Mouse (Mus musculus) neural tube, embryonic 12.5 days (tissue): Measurements from ENCODE around the gene Capzb. TPM values are rescaled to one million over a fixed set of nuclear protein-coding genes. Genes with fewer than 3 reads are reported as not detected.

ENCODE experiments used
- ATAC-seq: fragments of 200-750 bp; cut with Nextera tagmentation; 2 replicates; pipeline ENCODE4 v1.8.0; 2017; ENCODE audit warnings: low read depth, mild to moderate bottlenecking, moderate TSS enrichment, moderate library complexity; ENCODE audit not compliant: low FRiP score
- H3K27ac ChIP-seq: fragments of 300-500 bp; sonication (generic); 2 replicates; pipeline ENCODE4 v1.5.1; 2016
- H3K27me3 ChIP-seq: fragments of 300-500 bp; sonication (generic); replicated peaks from 2 replicates; pipeline ENCODE4 v1.6.1; 2016; ENCODE audit warnings: mild to moderate bottlenecking
- H3K36me3 ChIP-seq: fragments of 300-500 bp; sonication (generic); 2 replicates; pipeline ENCODE4 v1.6.1; 2016; ENCODE audit warnings: mild to moderate bottlenecking
- H3K4me1 ChIP-seq: fragments of 300-500 bp; sonication (generic); 2 replicates; pipeline ENCODE4 v1.6.1; 2016
- H3K4me2 ChIP-seq: fragments of 300-500 bp; sonication (generic); replicated peaks from 2 replicates; pipeline ENCODE4 v1.6.1; 2016; ENCODE audit warnings: mild to moderate bottlenecking
- H3K4me3 ChIP-seq: fragments of 300-500 bp; sonication (generic); 2 replicates; pipeline ENCODE4 v1.5.1; 2016
- H3K9ac ChIP-seq: fragments of 300-500 bp; sonication (generic); 2 replicates; pipeline ENCODE4 v1.6.1; 2016; ENCODE audit warnings: mild to moderate bottlenecking
- H3K9me3 ChIP-seq: fragments of 300-500 bp; sonication (generic); 2 replicates; pipeline ENCODE4 v1.6.1; 2016; ENCODE audit warnings: mild to moderate bottlenecking
- WGBS: fragments of 180-500 bp; shearing (Covaris S2); methylation state at CpG from one replicate; pipeline ENCODE4 v1.1.7; 2016; 5-methylcytosine and 5-hydroxymethylcytosine counted together
- polyA plus RNA-seq: library from polyadenylated mRNA; unstranded; fragments of >200 nt; fragmentation: Nextera tagmentation; extraction: Ambion mirVana; gene quantifications from 2 replicates; pipeline ENCODE4 v1.2.1, GENCODE M21; 2016

Capzb gene
- polyA plus RNA-seq, 1 experiment from 2014 or later = 373 TPM

DNA sequence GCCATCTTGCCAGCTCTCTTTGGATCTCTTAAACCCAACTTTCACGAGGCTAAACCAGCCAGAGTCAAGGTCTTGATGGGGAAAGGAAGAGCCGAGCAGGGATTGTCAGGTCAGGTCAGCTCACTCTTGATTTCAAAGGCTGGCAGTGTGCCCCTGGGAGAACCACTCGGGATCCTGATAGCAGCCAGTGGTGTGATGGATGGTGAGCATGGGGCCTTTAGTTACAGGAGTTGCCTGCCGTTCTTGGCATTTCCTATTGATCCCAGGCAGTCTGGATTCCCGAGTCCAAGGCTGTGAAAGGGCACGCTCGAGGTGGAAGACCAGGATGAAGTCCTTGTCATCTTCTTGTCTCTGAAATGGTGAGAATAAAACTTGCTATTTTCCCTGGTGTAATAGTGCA is 9.9 kb downstream of the Capzb start:
- no peaks in the 10 kb centered on the region for H3K27me3 ChIP-seq
- WGBS = 69% methylated on average over 7 of the region's 7 CpGs
- no peak overlapping the region for H3K4me3 ChIP-seq
- no peak overlapping the region for H3K4me2 ChIP-seq
- H3K36me3 ChIP-seq = peaks cover 8% of the 10 kb centered on the region
- no peak overlapping the region for H3K27ac ChIP-seq
- ATAC-seq = no peak
- no peaks in the 10 kb centered on the region for H3K9me3 ChIP-seq
- H3K9ac ChIP-seq = no peak overlapping the region
- H3K4me1 ChIP-seq = peaks cover 13% of the 10 kb centered on the region

DNA sequence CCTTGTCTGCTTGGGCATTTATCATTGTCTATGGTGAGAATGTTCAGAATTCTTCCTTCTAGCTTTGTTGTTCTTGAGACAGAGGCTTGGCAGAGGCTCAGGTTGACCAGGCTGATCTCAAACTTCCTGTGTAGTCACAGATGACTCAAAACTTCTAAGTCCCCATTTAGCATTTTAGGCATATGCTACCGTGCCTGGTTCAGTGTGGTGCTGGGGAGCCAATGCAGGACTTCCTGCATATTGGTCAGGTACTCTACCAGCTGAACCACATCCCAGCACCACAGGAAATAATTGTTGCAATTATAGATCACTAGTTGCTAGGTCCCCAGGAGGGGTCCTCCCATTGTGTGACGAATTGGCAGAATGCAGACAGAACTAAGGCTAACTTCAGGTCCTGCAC is 10.7 kb downstream of the Capzb start:
- H3K4me2 ChIP-seq = no peak overlapping the region
- no peak overlapping the region for H3K4me3 ChIP-seq
- H3K9ac ChIP-seq = no peak overlapping the region
- no peak overlapping the region for H3K27ac ChIP-seq
- H3K36me3 ChIP-seq = peaks cover 8% of the 10 kb centered on the region
- H3K27me3 ChIP-seq = no peaks in the 10 kb centered on the region
- H3K4me1 ChIP-seq = peaks cover 22% of the 10 kb centered on the region
- H3K9me3 ChIP-seq = no peaks in the 10 kb centered on the region
- WGBS = 82% methylated on average over 2 of the region's 2 CpGs
- ATAC-seq = no peak

DNA sequence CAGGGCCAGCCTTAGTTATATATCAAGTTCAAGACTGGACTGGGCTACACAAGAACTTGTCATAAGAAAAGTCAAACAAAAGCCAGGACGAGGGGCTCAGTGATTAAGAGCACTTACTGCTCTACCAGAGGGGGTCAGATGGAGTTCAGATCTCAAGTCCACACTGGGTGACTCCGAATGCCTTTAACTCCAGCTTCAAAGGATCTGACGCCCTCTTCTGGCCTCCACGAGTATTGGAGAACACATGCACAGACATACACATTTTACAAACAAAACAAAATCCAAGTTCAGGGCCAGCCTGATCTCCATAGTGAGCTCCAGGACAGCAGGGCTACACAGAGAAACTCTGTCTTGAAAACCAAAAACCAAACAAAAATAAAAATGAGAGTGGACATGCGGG is 13.1 kb downstream of the Capzb start:
- 51% methylated on average over 5 of the region's 5 CpGs for WGBS
- ATAC-seq = no peak

DNA sequence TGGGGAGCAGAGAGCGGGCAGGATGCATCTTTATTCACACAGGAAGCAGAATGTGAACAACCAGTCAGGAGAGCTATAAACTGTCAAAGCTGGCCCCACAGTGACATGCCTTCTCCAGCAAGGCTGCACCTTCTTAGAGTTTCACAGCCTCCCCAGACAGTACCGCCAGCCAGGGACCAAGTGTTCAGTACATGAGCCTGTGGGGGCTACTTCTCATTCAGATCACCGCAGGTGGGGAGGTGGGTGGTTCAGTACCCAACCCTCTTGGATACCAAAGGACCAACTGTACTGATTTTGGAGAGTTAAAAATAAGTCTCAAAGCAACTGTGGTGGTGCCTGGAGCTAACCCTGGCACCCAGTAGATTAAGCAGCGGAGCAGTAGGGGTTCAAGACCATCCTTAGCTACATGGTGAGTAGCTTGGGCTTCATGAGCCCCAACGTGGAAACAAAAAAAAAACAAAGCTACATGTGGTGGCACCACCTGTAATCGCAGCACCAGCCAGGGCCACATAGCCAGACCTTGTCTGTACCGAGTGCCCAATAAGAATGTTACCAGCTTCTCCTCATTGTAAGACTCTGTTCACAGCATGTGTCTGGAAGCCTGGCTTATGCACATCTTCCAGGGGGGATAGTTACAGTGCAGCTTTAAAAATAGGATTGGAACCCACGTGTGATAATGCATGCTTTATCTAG is 13.8 kb downstream of the Capzb start:
- no peak overlapping the region for H3K4me3 ChIP-seq
- 89% methylated on average over 8 of the region's 8 CpGs for WGBS
- H3K4me2 ChIP-seq = no peak overlapping the region
- no peak overlapping the region for H3K27ac ChIP-seq
- H3K27me3 ChIP-seq = no peaks in the 10 kb centered on the region
- H3K9ac ChIP-seq = 0 out of 2 replicates have a peak overlapping the region, but pooled peaks have one; percentile 8
- H3K9me3 ChIP-seq = no peaks in the 10 kb centered on the region
- H3K4me1 ChIP-seq = peaks cover 26% of the 10 kb centered on the region
- ATAC-seq = no peak
- H3K36me3 ChIP-seq = no peaks in the 10 kb centered on the region

More for the DNA sequence above, 13.1 kb downstream of the Capzb start:
- Histone ChIP-seq H3K27ac (no peak overlapping the region), H3K9me3 (no peaks in the 10 kb centered on the region), H3K27me3 (no peaks in the 10 kb centered on the region), H3K4me1 (peaks cover 26% of the 10 kb centered on the region), H3K36me3 (no peaks in the 10 kb centered on the region), H3K4me3 (no peak overlapping the region), H3K9ac (no peak overlapping the region), H3K4me2 (no peak overlapping the region)

- no peak overlapping the region for H3K4me3 ChIP-seq
- H3K36me3 ChIP-seq = no peaks in the 10 kb centered on the region
- H3K9ac ChIP-seq = no peak overlapping the region
- 74% methylated on average over 9 of the region's 9 CpGs for WGBS
- H3K4me1 ChIP-seq = peaks cover 19% of the 10 kb centered on the region
- ATAC-seq = no peak
- no peaks in the 10 kb centered on the region for H3K9me3 ChIP-seq
- H3K27ac ChIP-seq = no peak overlapping the region
- no peaks in the 10 kb centered on the region for H3K27me3 ChIP-seq
- H3K4me2 ChIP-seq = no peak overlapping the region
Measured at GRCm38 (mm10) chr4:139208236-139209129, 15.8 kb downstream of the Capzb start.

- Histone ChIP-seq H3K4me1 (peaks cover 19% of the 10 kb centered on the region), H3K4me2 (no peak overlapping the region), H3K9me3 (no peaks in the 10 kb centered on the region), H3K4me3 (no peak overlapping the region), H3K36me3 (no peaks in the 10 kb centered on the region), H3K27ac (no peak overlapping the region), H3K9ac (no peak overlapping the region), H3K27me3 (no peaks in the 10 kb centered on the region)
- whole genome bisulfite sequencing = 84% methylated on average over 5 of the region's 5 CpGs
- no peak for ATAC-seq
Measured at GRCm38 (mm10) chr4:139209130-139209840, 16.6 kb downstream of the Capzb start.

DNA sequence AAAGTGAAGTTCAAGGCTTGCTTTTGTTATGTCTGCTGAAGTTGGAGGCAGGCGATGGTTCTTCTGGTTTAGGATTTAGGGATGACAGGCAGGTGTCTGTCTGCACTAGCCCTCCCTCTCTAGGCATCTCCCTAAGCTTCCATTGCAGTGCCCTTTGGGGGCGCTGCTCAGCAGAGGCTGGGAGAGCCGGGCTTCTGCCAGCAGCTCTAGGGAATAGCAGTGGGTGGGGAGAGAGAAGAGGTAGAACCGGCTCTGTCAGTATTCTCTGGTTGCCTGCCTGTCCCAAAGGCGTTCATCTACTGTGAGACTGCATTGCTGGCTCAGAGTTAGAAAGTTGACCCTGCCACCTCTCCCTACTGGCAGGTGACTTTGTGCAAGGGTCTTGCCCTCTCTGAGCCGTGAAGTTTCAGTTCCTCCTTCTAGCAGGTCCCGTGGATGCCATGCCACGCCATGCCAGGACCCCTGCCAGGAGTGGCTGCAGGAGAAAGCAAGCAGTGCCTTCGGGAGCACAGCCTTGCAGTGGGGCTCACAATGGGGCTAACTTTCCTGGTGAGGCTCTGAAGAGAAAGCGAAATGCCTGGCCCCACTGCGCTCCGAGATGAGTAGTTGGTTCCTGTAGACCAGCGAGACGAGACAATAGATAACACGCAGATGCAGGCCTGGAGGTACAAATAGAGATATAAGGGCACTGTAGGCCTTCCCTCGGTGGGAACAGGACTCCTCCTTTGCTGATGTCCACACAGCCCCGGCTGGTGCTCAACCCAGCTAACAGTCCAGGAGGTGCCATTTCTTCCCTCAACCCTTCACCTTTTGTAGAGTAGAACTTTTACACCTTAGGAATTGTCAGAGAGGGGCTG is 19.5 kb downstream of the Capzb start:
- H3K27ac ChIP-seq = no peak overlapping the region
- H3K27me3 ChIP-seq = no peaks in the 10 kb centered on the region
- no peak overlapping the region for H3K4me3 ChIP-seq
- 78% methylated on average over 17 of the region's 17 CpGs for WGBS
- H3K4me1 ChIP-seq = peaks cover 26% of the 10 kb centered on the region
- no peaks in the 10 kb centered on the region for H3K36me3 ChIP-seq
- no peak overlapping the region for H3K9ac ChIP-seq
- no peaks in the 10 kb centered on the region for H3K9me3 ChIP-seq
- no peak overlapping the region for H3K4me2 ChIP-seq
- ATAC-seq = no peak

- H3K4me1 ChIP-seq = peaks cover 21% of the 10 kb centered on the region
- no peaks in the 10 kb centered on the region for H3K27me3 ChIP-seq
- no peak overlapping the region for H3K27ac ChIP-seq
- no peak overlapping the region for H3K9ac ChIP-seq
- no peaks in the 10 kb centered on the region for H3K36me3 ChIP-seq
- no peak overlapping the region for H3K4me3 ChIP-seq
- H3K9me3 ChIP-seq = no peaks in the 10 kb centered on the region
- WGBS = 87% methylated on average over 10 of the region's 10 CpGs
- no peak for ATAC-seq
- no peak overlapping the region for H3K4me2 ChIP-seq
Measured at GRCm38 (mm10) chr4:139213086-139213485, 20.4 kb downstream of the Capzb start.

GRCm38 (mm10) chr4:139213935-139214371 is 21.3 kb downstream of the Capzb start:
- Histone ChIP-seq H3K27me3 (no peaks in the 10 kb centered on the region), H3K9ac (no peak overlapping the region), H3K4me3 (no peak overlapping the region), H3K4me1 (peaks cover 21% of the 10 kb centered on the region), H3K9me3 (no peaks in the 10 kb centered on the region), H3K36me3 (no peaks in the 10 kb centered on the region), H3K4me2 (no peak overlapping the region), H3K27ac (no peak overlapping the region)
- no peak for ATAC-seq
- 85% methylated on average over 11 of the region's 11 CpGs for WGBS

DNA sequence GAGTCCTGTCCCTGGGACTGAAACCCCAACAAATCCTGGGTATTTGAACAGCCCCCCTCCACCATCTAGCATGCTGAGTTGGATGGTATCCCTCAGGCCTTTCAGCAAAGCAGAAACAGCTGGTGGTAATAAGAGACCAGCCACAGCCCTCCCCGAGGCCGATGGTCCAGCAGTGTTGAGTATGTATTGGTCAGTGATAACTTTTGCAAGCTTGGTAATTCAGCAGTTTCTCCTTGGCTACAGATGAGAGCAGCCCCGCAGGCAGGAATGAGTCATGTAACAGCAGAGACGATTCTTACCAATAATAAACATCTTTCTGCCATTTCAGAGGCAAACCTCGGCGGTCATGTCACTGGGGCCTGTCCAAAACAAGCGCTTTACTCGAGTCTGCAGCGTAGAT is 23.9 kb downstream of the Capzb start:
- H3K27me3 ChIP-seq = no peaks in the 10 kb centered on the region
- no peak for ATAC-seq
- no peak overlapping the region for H3K9ac ChIP-seq
- H3K36me3 ChIP-seq = no peaks in the 10 kb centered on the region
- WGBS = 81% methylated on average over 9 of the region's 9 CpGs
- no peak overlapping the region for H3K4me2 ChIP-seq
- H3K27ac ChIP-seq = no peak overlapping the region
- no peak overlapping the region for H3K4me3 ChIP-seq
- H3K9me3 ChIP-seq = no peaks in the 10 kb centered on the region
- peaks cover 18% of the 10 kb centered on the region for H3K4me1 ChIP-seq

DNA sequence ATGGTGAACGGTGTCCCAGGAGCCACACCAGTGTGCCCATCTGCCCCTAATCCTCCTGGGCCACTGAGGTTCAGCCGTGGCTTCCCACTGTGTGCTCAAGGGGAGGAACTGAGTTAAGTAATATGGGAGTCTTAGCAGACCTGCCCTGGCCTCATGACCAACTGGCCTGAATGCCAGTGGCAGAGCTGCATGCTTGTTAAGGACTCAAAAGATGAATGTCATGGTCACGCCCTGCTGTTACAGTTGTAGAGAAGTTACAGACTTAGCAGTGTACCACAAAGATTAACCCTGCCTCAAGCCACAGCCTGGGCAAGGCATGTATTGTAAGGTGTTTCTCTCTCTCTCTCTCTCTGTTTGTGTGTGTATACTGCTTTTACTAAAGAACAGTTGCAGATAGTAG is 25.8 kb downstream of the Capzb start:
- Histone ChIP-seq H3K36me3 (no peaks in the 10 kb centered on the region), H3K4me1 (peaks cover 18% of the 10 kb centered on the region), H3K4me2 (no peak overlapping the region), H3K27me3 (no peaks in the 10 kb centered on the region), H3K4me3 (no peak overlapping the region), H3K27ac (no peak overlapping the region), H3K9ac (no peak overlapping the region), H3K9me3 (no peaks in the 10 kb centered on the region)
- ATAC-seq = no peak
- WGBS = 70% methylated on average over 3 of the region's 3 CpGs
